Mouse (Mus musculus) cortical plate, adult 2 months (tissue): ENCODE data around the gene Pcbp4. TPM values are rescaled to one million over a fixed set of nuclear protein-coding genes. Genes with fewer than 3 reads are reported as not detected.

Experiments used
- H3K27ac ChIP-seq: fragments of 200-500 bp; 2 replicates; pipeline ENCODE4 v1.5.1; 2012; ENCODE audit warnings: low read length, control low read depth, inconsistent platforms; ENCODE audit not compliant: insufficient read depth
- H3K4me1 ChIP-seq: fragments of 200-500 bp; 2 replicates; pipeline ENCODE4 v1.6.1; 2011; ENCODE audit warnings: low read length; ENCODE audit not compliant: control insufficient read depth, insufficient read depth
- H3K4me3 ChIP-seq: fragments of 200-500 bp; 2 replicates; pipeline ENCODE4 v1.5.1; 2011; ENCODE audit warnings: mild to moderate bottlenecking, low read length, control low read depth; ENCODE audit not compliant: insufficient read depth
- CTCF ChIP-seq: fragments of 200-500 bp; IDR thresholded peaks from 2 replicates; pipeline ENCODE4 v1.5.1; 2011; ENCODE audit warnings: mild to moderate bottlenecking, control low read depth, low read length; ENCODE audit not compliant: insufficient read depth; ENCODE audit errors: extremely low read depth
- POLR2A ChIP-seq: fragments of 200-500 bp; IDR thresholded peaks from 2 replicates; pipeline ENCODE4 v1.6.1; 2011; ENCODE audit warnings: mild to moderate bottlenecking, low read length, control low read depth; ENCODE audit not compliant: insufficient read depth; ENCODE audit errors: extremely low read depth
- polyA plus RNA-seq: library from polyadenylated mRNA; depleted of rRNA; stranded (reverse); fragments of >200 nt; gene quantifications from 2 replicates; pipeline ENCODE4 v1.2.3, GENCODE M21; 2012

Gene Pcbp4
- polyA plus RNA-seq, 1 experiment = 304 TPM

- Histone ChIP-seq H3K27ac (no peak overlapping the region), H3K4me1 (peaks cover 7% of the 10 kb centered on the region; the same call in 1 of the 2 replicates), H3K4me3 (no peak overlapping the region)
- no peak for TF ChIP-seq CTCF
- TF ChIP-seq POLR2A = no peak
These were observed 8.3 kb upstream of the Pcbp4 start for GRCm38 (mm10) chr9:106444836-106445235.

- Histone ChIP-seq H3K4me3 (peak within 1 kb of the TSS; percentile 55), H3K4me1 (peaks cover 7% of the 10 kb centered on the region; the same call in 1 of the 2 replicates), H3K27ac (peak within 1 kb of the TSS; percentile 73)
- peak; percentile 40 for TF ChIP-seq CTCF
- peak; percentile 68 for TF ChIP-seq POLR2A
These were observed 5.7 kb upstream of the Pcbp4 start, which contains the start of the genes Abhd14b and Abhd14a for GRCm38 (mm10) chr9:106447348-106447747. TSS of gene Abhd14b (plus strand) at chr9:106447459. TSS of gene Abhd14a (minus strand) at chr9:106447678.

- H3K4me1 ChIP-seq = peaks cover 7% of the 10 kb centered on the region; the same call in 1 of the 2 replicates
- H3K4me3 ChIP-seq = peak overlapping the region; percentile 55
- peak overlapping the region; percentile 73 for H3K27ac ChIP-seq
- TF ChIP-seq POLR2A (no peak), CTCF (no peak)
These were observed 5.1 kb upstream of the Pcbp4 start for GRCm38 (mm10) chr9:106447951-106448350.

- Histone ChIP-seq H3K4me3 (peak overlapping the region; percentile 55), H3K4me1 (peaks cover 7% of the 10 kb centered on the region; the same call in 1 of the 2 replicates), H3K27ac (peak overlapping the region; percentile 73)
- TF ChIP-seq CTCF (peak; percentile 65), POLR2A (peak; percentile 89)
These were observed 4.5 kb upstream of the Pcbp4 start for GRCm38 (mm10) chr9:106448498-106449031.

- no peak overlapping the region for H3K27ac ChIP-seq
- no peak overlapping the region for H3K4me3 ChIP-seq
- H3K4me1 ChIP-seq = peaks cover 7% of the 10 kb centered on the region; the same call in 1 of the 2 replicates
- TF ChIP-seq POLR2A (no peak), CTCF (no peak)
These were observed 3.1 kb upstream of the Pcbp4 start for GRCm38 (mm10) chr9:106449947-106450346.

- TF ChIP-seq POLR2A (no peak), CTCF (no peak)
- Histone ChIP-seq H3K27ac (no peak overlapping the region), H3K4me1 (peaks cover 5% of the 10 kb centered on the region; the same call in 1 of the 2 replicates), H3K4me3 (no peak overlapping the region)
These were observed 2.4 kb upstream of the Pcbp4 start for GRCm38 (mm10) chr9:106450661-106451060.

GRCm38 (mm10) chr9:106451298-106451697, 1.8 kb upstream of the Pcbp4 start:
- Histone ChIP-seq H3K4me3 (no peak overlapping the region), H3K27ac (no peak overlapping the region), H3K4me1 (peaks cover 4% of the 10 kb centered on the region; the same call in 1 of the 2 replicates)
- no peak for TF ChIP-seq POLR2A
- no peak for TF ChIP-seq CTCF

GRCm38 (mm10) chr9:106451899-106452298, 1.2 kb upstream of the Pcbp4 start:
- no peak overlapping the region for H3K4me3 ChIP-seq
- H3K27ac ChIP-seq = no peak overlapping the region
- TF ChIP-seq CTCF = no peak
- no peak for TF ChIP-seq POLR2A
- H3K4me1 ChIP-seq = peaks cover 4% of the 10 kb centered on the region; the same call in 1 of the 2 replicates

- peaks cover 4% of the 10 kb centered on the region; the same call in 1 of the 2 replicates for H3K4me1 ChIP-seq
- H3K27ac ChIP-seq = no peak overlapping the region
- TF ChIP-seq CTCF = no peak
- no peak for TF ChIP-seq POLR2A
- no peak overlapping the region; the same call in 1 of the 2 replicates for H3K4me3 ChIP-seq
These were observed 740 bp upstream of the Pcbp4 start for GRCm38 (mm10) chr9:106452351-106452750.

- TF ChIP-seq POLR2A = no peak
- no peak overlapping the region for H3K27ac ChIP-seq
- H3K4me1 ChIP-seq = peaks cover 4% of the 10 kb centered on the region; the same call in 1 of the 2 replicates
- H3K4me3 ChIP-seq = peak overlapping the region; percentile 55
These were observed 270 bp upstream of the Pcbp4 start for GRCm38 (mm10) chr9:106452821-106453220.
